Mouse (Mus musculus): ENCODE measurements around the gene Dnajb8. TPM values are rescaled to one million over a fixed set of nuclear protein-coding genes. Genes with fewer than 3 reads are reported as not detected.
A peak's percentile ranks its signal among the peaks of the same experiment; 100 is the strongest.

The Dnajb8 gene
- total RNA-seq, 1 experiment from 2014 or later, result not detected

DNA sequence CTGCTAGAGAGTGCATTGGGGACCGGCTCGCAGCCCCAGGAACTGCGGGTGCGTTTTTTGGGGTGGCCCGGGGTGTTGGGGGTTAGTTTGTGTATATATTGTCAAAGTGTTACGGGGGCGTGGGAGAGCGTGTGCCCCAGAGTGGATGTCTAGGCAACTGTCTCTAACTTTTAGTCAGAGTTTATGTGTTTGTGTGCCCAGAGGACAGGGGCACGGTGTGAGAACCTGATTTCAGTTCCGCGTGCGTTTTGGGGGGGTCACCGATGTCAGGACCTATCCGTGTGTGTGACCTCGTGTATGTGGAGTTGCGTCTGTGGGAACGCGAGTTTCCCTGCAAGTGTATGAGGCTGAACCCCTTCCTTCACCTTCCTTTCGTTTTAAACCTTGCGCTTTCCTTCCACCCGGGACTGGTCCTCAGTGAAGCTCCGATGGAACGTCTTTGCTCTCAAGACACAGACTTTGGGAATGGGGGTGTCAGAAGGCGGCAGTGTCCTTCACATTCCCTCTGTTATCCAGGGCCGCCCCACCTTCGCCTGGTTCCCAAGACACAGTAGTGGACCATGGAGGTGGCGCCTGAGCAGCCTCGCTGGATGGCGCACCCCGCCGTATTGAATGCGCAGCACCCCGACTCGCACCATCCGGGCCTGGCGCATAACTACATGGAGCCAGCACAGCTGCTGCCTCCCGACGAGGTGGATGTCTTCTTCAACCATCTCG is 22.9 kb upstream of the Dnajb8 start:
- DNase-seq, result no peak

- peak; percentile 29 for DNase-seq
Observed at GRCm38 (mm10) chr6:88199718-88200692, 22.1 kb upstream of the Dnajb8 start.

- DNase-seq, result no peak
Observed at GRCm38 (mm10) chr6:88200693-88201609, 21.1 kb upstream of the Dnajb8 start.

DNA sequence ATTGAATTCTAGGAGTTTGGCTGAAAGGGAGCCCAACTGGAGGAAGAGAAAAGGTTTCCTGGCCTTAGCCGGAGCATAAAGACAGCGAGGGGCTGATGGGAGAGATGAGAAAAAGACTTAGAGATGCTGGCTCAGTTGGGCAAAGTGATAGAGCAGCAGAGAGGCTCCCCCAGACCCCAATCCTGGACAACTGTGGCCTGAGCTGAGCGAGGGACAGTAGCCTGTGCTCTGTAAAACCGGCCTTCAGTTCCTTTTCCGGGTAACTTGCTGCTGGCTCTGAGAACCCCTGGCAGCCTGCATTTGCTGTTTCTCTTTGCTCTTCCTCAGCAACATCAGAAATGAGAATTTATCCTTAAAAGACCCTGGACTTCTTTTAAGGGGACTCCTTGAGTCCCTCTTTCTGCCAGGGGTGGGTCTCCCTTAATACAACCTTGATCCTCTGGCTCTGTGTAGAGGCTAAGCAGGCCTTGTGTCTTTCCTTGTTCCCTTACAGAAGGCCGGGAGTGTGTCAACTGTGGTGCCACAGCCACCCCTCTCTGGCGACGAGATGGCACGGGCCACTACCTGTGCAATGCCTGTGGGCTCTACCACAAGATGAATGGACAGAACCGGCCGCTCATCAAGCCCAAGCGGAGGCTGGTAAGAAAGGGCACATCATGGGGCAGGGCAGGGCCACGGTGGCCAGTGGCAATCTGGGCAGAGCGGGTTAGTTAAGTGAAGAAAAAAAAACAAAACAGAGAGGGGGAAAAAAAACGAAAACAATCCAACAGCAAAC is 20.0 kb upstream of the Dnajb8 start:
- no peak for DNase-seq

DNA sequence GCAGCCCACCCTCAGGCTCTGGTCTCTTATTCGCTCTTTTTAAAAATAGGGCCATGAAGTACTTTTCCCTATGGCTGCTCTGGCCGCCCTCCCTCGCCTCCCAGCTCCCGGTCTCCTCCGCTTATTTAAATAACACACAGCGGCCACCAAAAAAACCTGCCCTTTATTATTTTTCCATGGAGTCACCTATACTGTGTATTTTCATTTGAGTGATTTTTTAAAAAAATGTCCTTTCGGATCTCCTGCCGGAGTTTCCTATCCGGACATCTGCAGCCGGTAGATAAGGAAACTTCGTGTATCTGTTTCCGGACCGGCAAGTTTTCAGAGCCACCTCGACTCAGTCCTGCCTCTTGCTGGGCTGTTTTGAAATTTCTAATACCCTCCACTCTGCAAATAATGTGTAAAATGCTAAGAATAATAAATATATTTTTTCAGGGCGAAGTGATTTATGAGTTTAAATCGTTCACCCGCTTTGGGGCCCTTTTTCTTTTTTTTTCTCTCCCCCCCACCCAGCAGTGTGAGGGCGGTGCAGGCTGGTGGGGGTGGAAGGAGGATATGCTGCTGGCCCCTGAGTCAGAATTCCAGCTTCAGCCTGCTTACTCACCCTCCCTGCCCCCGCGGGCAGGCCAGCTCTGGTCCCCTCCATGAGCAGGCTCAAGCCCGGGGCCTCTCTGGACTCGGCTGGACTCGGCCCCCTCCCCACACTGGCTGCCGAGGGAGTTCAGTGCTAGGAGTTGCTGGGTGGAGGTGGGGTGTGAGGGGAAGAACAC is 19.0 kb upstream of the Dnajb8 start:
- peak; percentile 65 for DNase-seq

- DNase-seq, result peak; percentile 30
Observed at GRCm38 (mm10) chr6:88203791-88204405, 18.2 kb upstream of the Dnajb8 start.

DNA sequence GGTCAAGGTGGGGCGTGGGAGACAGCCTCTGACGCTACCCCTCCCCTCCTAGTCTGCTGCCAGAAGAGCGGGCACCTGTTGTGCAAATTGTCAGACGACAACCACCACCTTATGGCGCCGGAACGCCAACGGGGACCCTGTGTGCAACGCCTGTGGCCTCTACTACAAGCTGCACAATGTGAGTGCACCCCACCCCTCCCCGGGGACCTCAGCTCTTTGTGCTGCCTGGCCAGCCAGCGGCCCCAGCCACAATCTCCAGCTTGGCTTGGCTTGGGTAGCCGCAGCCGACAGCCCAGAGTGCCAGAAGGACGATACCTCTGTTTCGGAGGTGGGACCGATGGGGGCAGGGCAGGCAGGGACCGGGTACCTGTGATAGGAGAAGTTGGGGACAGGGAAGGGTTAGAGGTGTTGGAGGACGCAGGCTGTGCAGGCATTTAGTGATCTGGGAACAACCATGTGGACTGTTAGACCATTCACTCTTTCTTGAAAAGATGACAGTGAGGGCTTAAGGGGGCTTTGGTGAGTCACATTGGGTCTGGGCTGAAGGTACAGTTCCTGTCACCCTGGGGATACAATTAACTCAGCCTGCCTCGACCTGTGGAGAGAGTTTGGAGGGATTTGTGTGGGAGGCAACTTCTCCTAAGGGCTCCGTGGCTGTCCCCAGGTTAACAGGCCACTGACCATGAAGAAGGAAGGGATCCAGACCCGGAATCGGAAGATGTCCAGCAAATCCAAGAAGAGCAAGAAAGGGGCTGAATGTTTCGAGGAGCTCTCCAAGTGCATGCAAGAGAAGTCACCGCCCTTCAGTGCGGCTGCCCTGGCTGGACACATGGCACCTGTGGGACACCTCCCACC is 17.3 kb upstream of the Dnajb8 start:
- DNase-seq, result no peak

DNA sequence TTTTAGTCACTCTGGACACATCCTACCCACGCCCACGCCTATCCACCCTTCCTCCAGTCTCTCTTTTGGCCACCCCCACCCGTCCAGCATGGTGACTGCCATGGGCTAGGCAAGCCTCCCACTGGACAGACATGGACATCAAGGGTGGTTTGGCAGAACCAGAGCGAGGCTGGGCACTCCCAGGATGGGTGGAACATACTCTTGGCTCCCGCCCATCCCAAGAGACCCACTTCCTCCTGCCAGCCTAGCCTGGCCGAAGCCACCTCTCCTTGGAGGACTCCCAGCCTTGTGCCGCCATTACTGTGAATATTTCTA is 16.7 kb upstream of the Dnajb8 start:
- peak; percentile 44 for DNase-seq

DNA sequence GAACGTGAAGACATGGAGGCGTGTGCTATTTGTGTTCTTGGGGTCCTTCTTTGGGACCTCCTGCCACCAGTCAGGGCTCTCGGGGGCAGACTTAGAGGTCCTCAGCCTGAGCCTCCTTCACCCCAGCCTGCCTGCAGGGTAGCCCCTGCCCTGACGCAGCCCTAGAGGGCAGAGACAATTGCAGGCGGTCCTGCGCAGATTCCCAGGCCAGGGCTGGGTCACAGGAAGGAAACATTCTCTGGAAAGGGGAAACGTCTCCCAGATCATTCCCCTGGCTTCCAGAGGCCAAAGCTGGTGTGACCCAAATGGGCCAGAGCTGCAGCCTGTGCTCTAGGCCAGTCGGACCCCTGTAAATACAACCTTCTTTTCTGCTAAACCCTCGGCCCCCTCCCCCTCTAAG is 16.1 kb upstream of the Dnajb8 start:
- DNase-seq, result peak; percentile 40

GRCm38 (mm10) chr6:88206566-88206965 is 15.5 kb upstream of the Dnajb8 start:
- DNase-seq, result no peak

DNA sequence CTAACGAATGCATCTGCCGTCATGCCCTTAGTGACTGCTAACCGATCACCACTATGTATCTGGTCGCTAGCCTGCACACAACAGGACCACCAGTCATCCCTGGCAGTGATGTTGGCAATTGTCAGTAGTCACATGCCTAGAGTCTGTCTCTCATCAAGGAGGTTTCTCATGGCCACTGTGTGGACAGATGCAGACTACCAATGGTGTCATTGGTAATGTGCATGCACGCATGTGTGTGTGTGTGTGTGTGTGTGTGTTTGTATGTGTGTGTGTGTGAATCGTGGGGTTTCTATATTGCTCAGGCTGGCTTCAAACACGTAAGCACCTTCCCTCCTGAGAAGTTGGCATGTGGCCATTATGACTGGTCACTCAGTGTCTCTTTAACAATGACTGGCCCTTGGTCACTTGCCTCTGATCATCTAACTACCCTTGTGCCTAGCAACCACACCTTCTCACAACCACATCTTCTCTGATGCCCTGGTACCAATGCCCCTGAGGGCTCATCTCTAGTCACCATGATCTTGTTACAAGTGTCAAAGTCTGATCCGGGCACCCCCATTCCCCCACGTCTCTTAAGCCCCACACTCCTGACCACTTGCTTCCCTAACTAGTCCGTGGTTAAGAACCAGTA is 14.6 kb upstream of the Dnajb8 start:
- DNase-seq, result no peak

DNA sequence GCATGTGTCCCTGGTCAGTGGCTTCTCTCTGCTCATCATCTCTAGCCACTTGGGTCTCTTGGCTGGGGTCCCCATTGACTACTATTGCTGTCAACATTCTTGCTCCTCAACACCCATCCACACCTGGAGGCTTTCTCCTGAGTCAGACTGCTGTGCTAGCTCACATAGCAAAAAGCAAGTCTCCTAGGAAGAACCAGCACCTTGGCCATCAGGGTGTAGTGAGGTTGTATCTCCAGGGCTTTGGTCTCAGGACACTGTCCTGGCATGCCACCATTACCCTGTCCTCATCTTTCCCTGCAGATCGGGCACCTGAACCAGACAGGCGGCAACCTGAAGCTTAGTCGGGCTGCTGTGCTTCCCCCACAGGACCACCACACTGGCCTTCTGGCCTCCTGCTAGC is 13.7 kb upstream of the Dnajb8 start:
- no peak for DNase-seq

- DNase-seq, result no peak
Observed at GRCm38 (mm10) chr6:88209453-88209852, 12.6 kb upstream of the Dnajb8 start.

GRCm38 (mm10) chr6:88210182-88210581 is 11.9 kb upstream of the Dnajb8 start:
- no peak for DNase-seq

DNA sequence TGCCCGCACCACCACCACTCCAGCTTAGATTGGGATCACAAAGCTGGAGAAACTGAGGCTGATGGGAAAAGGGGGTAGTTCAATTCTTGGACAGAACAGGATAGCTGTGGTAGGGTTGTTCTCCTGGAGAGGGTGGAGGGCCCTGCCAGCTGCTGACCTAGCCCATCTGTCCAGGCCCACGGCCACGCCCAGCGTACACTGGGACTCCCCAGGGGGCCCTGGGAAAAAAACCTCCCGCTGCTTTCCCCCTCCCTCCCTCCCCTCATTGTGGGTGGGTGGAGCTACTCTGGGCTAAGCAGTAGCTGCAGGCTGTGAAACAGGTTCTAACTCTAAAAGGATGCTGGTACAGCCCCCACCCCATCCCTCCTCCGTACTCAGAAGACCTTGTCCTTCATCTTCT is 6.3 kb upstream of the Dnajb8 start:
- DNase-seq, result no peak

DNA sequence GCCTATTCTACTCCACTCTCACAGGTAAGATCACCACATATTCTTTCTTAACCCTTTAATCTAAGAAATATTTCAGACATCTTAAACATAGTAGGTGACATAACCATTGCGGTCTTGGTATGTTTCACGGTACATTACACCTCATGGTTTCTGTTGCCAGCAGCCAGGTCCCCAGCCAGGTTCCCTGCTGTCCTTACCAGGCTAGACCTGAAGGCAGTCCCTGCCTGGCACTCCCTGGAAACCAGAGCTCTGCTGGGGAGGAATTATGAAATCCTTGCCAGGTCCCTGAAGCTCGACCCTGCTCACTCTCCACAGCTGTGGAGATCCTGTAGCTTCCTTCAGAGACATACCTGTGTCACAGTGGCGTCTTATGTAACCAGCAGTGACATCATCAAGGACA is 5.9 kb upstream of the Dnajb8 start:
- no peak for DNase-seq

DNA sequence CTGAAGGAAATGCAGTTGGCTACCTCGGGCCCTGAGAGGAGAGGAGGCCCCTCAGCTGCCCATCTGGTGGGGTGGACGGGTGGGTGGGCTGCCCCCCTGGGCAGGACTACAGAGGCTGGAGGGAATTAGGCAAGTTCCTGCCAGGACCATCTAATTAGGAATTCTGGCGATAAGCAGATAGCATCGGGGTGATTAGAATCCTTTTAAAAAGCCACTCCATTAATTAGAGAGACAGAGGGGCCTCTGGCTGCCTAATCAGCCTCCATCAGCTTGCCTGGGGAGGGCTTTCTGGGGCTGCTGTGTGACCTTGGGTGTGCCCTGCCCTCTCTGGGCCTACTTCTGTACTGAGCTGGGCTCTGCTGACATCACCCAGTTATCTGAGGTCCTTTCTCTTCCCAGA is 3.0 kb upstream of the Dnajb8 start:
- DNase-seq, result no peak

DNA sequence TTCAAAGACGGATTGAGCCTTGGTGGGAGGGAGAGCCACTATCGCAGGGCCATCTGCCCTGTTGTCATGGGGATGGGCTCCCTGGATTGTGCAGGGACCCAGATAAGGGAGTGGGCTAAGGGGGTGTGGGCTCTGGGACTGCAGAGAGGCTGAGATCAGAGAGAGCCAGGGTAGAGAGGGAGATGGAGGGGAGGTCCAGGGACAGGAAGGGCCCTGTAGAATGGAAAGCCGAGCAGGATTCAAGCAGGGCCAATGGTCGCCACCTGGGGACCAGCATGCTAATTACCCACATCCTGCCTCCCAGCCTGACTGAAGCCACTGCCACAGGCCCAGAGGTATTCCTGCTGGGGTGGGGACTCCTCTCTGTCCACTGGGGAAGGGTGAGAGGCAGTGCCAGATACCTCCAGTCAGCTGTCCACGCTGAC is 4.5 kb downstream of the Dnajb8 start:
- peak; percentile 13 for DNase-seq

DNA sequence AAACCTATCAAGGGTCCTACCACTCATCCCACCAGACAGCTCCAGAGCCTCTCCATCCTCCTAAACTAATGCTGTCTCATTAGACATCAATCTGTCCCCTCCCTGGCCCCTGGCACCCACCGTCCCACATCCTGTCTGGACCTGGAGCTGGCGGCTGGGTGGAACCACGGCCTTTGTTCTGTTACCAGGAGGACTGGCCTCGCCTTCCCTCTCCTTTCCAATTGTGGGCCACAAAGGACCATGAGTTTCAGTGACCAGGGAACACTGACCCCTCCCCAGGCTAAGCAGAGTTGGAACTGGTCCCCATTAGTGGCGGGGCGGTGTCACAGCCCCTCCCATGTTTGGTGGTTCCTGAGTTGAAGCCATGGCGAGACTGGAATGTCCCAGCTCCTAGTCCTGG is 5.5 kb downstream of the Dnajb8 start:
- no peak for DNase-seq

All from adrenal gland, postnatal 14 days (tissue).